33 mouse cellular contexts compared by ENCODE assay signal in genomic region chr2:127778451-127778850, GRCm38 (mm10). TPM values are rescaled to one million over a fixed set of nuclear protein-coding genes. Genes with fewer than 3 reads are reported as not detected.
"Had no signal": no experiment of that assay in that cellular context is flagged by ENCODE, and none has a peak within 500 bp of the region (broad histone marks: within the 10 kb centered on the region; RNA-seq: fewer than 3 reads in every experiment).

No protein-coding gene starts in this region.

- H3K27ac ChIP-seq: heart, embryonic 13.5 days; heart, embryonic 15.5 days; hindbrain, embryonic 10.5 days; hindbrain, embryonic 12.5 days; hindbrain, embryonic 13.5 days; hindbrain, embryonic 14.5 days; hindbrain, embryonic 15.5 days; hindbrain, postnatal 0 days; intestine, embryonic 15.5 days; kidney, embryonic 15.5 days; kidney, postnatal 0 days; layer of hippocampus, adult 2 months; left cerebral cortex, adult 2 months had no signal

- DNase-seq: heart, postnatal 10 days; heart, postnatal 14 days; heart, postnatal 36 days; heart, postnatal 4 days; kidney, adult 11 months; kidney, adult 18-20 months; kidney, adult 2 months; kidney, adult 8-10 months; kidney, adult 9 months; kidney, postnatal 10 days; kidney, postnatal 14 days; kidney, postnatal 25 days; kidney, postnatal 36 days; kidney, postnatal 4 days; layer of hippocampus, adult 9-11 months; layer of hippocampus, postnatal 36 days had no signal

- H3K4me3 ChIP-seq: heart, embryonic 12.5 days; heart, embryonic 13.5 days; heart, embryonic 15.5 days; hindbrain, embryonic 10.5 days; hindbrain, embryonic 12.5 days; hindbrain, embryonic 13.5 days; hindbrain, embryonic 15.5 days; intestine, embryonic 15.5 days; kidney, embryonic 15.5 days; layer of hippocampus, adult 2 months; left cerebral cortex, adult 2 months had no signal

- H3K27me3 ChIP-seq: heart, embryonic 12.5 days; heart, embryonic 13.5 days; heart, embryonic 15.5 days; hindbrain, embryonic 12.5 days; hindbrain, embryonic 13.5 days; hindbrain, embryonic 15.5 days; intestine, embryonic 15.5 days; kidney, embryonic 15.5 days had no signal

- H3K9me3 ChIP-seq: heart, embryonic 12.5 days; heart, embryonic 13.5 days; heart, embryonic 15.5 days; hindbrain, embryonic 10.5 days; hindbrain, embryonic 12.5 days; hindbrain, embryonic 13.5 days; hindbrain, embryonic 15.5 days; intestine, embryonic 15.5 days; kidney, embryonic 15.5 days had no signal

- H3K4me1 ChIP-seq: heart, embryonic 13.5 days; heart, embryonic 15.5 days; hindbrain, embryonic 12.5 days; intestine, embryonic 15.5 days had no signal

- H3K36me3 ChIP-seq: hindbrain, embryonic 15.5 days; intestine, embryonic 15.5 days had no signal

RNA-seq across cellular contexts. Expression of gene Mall, which starts 48.7 kb away (rescaled TPM):
- total RNA-seq: hematopoietic stem cell, adult 5-6 weeks had no signal
- polyA plus RNA-seq: inflammation-experienced regulatory T-cells, adult 6 months had no signal

RNA-seq across cellular contexts. Expression of gene Bub1, which starts 53.2 kb away (rescaled TPM):
- total RNA-seq: left cerebral cortex, adult 18-20 months had no signal
